Mouse (Mus musculus) kidney, postnatal 0 days (tissue): ENCODE data around the gene Gosr1. TPM values are rescaled to one million over a fixed set of nuclear protein-coding genes. Genes with fewer than 3 reads are reported as not detected.

Experiments used
- ATAC-seq: fragments of 200-750 bp; cut with Nextera tagmentation; replicated peaks from 2 replicates; pipeline ENCODE4 v1.8.0; 2017; ENCODE audit warnings: low read depth, moderate number of reproducible peaks, moderate TSS enrichment, moderate library complexity; ENCODE audit not compliant: low FRiP score
- DNase-seq: peaks from one replicate; pipeline ENCODE4 v3.0.0-alpha.2; 2016; ENCODE audit warnings: low spot score
- H3K27ac ChIP-seq: fragments of 300-500 bp; sonication (generic); 2 replicates; pipeline ENCODE4 v1.5.1; 2014; ENCODE audit warnings: mild to moderate bottlenecking
- H3K27me3 ChIP-seq: fragments of 300-500 bp; sonication (generic); 2 replicates; pipeline ENCODE4 v1.6.1; 2014; ENCODE audit warnings: low read length, mixed read lengths; ENCODE audit not compliant: insufficient read depth
- H3K36me3 ChIP-seq: fragments of 300-500 bp; sonication (generic); 2 replicates; pipeline ENCODE4 v1.6.1; 2014; ENCODE audit warnings: low read length, mixed read lengths; ENCODE audit not compliant: insufficient read depth
- H3K4me1 ChIP-seq: fragments of 300-500 bp; sonication (generic); replicated peaks from 2 replicates; pipeline ENCODE4 v1.6.1; 2014; ENCODE audit warnings: antibody characterized with exemption, low read length, mixed read lengths; ENCODE audit not compliant: insufficient read depth
- H3K4me2 ChIP-seq: fragments of 300-500 bp; sonication (generic); 2 replicates; pipeline ENCODE4 v1.6.1; 2014; ENCODE audit warnings: mild to moderate bottlenecking, low read length, moderate library complexity, mixed read lengths
- H3K4me3 ChIP-seq: fragments of 300-500 bp; sonication (generic); replicated peaks from 2 replicates; pipeline ENCODE4 v1.5.1; 2014; ENCODE audit warnings: low read depth, low read length
- H3K9ac ChIP-seq: fragments of 300-500 bp; sonication (generic); 2 replicates; pipeline ENCODE4 v1.6.1; 2014; ENCODE audit warnings: low read depth, low read length
- H3K9me3 ChIP-seq: fragments of 300-500 bp; sonication (generic); replicated peaks from 2 replicates; pipeline ENCODE4 v1.6.1; 2016; ENCODE audit warnings: low read length, inconsistent platforms, mixed read lengths
- CTCF ChIP-seq: IDR thresholded peaks from 2 replicates; pipeline ENCODE4 v1.5.1; 2016; ENCODE audit warnings: antibody characterized with exemption, low read depth, mild to moderate bottlenecking, moderate library complexity
- WGBS: fragments of 180-500 bp; shearing (Covaris S2); extraction: QIAGEN DNeasy Blood & Tissue Kit; methylation state at CpG from one replicate; pipeline ENCODE4 v1.1.7; 2014; 5-methylcytosine and 5-hydroxymethylcytosine counted together
- polyA plus RNA-seq: library from polyadenylated mRNA; unstranded; fragments of >200 nt; fragmentation: Nextera tagmentation; extraction: Ambion mirVana; gene quantifications from 2 replicates; pipeline ENCODE4 v1.2.1, GENCODE M21; 2015

Gosr1 gene
- polyA plus RNA-seq, 1 experiment from 2014 or later, result 23.9 TPM

DNA sequence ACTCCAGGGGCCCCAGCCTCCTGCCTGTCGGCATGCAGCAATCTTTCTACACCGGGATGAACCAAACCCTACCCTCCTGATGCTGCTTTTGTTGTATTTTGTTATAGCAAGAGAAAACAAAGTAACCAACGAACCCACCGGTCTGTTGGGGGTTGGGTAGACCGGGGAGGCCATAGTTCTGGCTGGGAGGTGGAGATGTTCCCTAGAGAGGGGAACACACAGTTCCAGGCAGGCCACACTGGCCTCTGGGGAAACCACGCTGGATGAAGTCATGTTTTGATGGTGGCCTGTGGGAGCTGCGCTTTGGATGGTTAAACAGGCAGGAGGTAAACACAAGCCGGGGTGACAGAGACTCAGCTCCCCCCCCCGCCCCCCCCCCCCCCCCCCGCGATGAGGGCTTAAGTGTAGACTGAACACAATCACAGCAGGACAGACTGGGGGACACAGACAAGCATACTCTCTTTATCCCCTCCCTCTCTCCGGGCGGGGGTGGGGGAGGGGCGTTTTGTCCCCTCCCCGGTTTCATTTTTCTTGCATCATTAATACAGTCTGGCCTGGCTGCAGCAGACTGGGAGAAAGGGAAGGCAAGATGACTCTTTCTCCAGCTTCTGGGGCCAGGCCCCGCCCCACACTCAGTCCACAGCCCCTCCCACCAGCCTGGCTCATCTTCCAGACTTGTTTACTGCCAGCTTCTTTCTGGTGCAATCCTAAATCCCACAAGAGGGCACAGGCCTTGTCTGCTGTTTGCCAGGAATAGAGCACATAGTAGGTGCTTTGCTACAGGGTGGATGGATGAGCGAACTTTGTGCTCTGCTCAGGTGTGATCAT, 53.5 kb downstream of the Gosr1 start:
- no peak for TF ChIP-seq CTCF
- no peak; the same call in 1 of the 2 replicates for ATAC-seq
- H3K27me3 ChIP-seq, result no peaks in the 10 kb centered on the region

DNA sequence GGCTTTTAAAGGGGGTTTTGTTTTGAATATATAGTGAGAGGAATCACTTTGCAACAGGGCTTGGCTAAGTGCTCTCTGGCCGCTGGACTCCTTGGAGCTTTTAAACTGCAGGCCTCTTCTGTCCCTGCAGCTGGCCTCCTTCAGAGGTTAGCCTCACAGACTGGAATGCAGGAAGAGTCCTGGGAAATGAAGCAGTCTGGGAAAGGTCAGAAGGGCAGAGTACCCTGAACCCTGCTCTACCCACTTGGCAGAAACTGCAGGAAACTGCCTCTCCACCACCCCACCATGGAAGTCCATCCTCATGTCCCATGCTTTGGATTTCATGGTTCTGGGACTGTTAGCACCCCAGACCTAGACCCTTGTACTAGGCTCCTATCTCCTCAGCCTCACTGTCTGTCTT, 54.5 kb downstream of the Gosr1 start:
- Histone ChIP-seq H3K4me2 (no peak overlapping the region), H3K27me3 (no peaks in the 10 kb centered on the region), H3K9me3 (no peaks in the 10 kb centered on the region), H3K9ac (no peak overlapping the region), H3K36me3 (no peaks in the 10 kb centered on the region), H3K27ac (peak overlapping the region; percentile 25; the same call in 1 of the 2 replicates), H3K4me1 (peaks cover 8% of the 10 kb centered on the region; the same call in 1 of the 2 replicates), H3K4me3 (no peak overlapping the region)
- ATAC-seq, result no peak
- no peak for DNase-seq
- WGBS, result 17% methylated on average over 1 of the region's 1 CpGs
- no peak for TF ChIP-seq CTCF

More for the DNA sequence above, 53.5 kb downstream of the Gosr1 start:
- Histone ChIP-seq H3K36me3 (no peaks in the 10 kb centered on the region), H3K4me3 (no peak overlapping the region), H3K27ac (0 out of 2 replicates have a peak overlapping the region, but pooled peaks have one; percentile 25), H3K4me1 (peaks cover 8% of the 10 kb centered on the region; the same call in 1 of the 2 replicates), H3K4me2 (no peak overlapping the region), H3K9me3 (no peaks in the 10 kb centered on the region), H3K9ac (no peak overlapping the region)
- peak; percentile 63 for DNase-seq
- WGBS, result 40% methylated on average over 14 of the region's 17 CpGs

DNA sequence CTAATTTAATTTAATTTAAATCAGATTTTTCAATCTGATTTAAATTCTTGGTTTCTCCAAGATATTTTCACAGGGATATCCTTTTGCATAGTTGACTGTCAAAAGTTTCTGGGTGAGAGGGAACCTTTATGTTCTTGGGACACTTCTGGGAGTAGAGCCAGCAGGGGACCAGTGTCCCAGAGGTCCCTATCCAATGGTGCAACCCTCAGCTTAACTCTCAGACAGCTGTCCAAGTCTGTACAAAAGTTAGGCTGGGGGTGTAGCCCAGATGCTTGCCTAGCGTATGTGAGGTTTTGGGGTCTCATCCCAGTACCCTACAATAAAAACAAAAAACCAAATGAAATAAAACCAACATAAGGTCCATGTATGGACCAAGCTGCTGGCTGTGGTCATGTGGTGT, 55.3 kb downstream of the Gosr1 start:
- ATAC-seq (no peak), DNase-seq (no peak)
- 73% methylated on average over 1 of the region's 1 CpGs for WGBS
- no peak overlapping the region for H3K4me3 ChIP-seq
- H3K4me2 ChIP-seq, result no peak overlapping the region
- no peaks in the 10 kb centered on the region for H3K27me3 ChIP-seq
- TF ChIP-seq CTCF, result no peak
- H3K9me3 ChIP-seq, result no peaks in the 10 kb centered on the region
- no peak overlapping the region for H3K27ac ChIP-seq
- H3K4me1 ChIP-seq, result peaks cover 8% of the 10 kb centered on the region; the same call in 1 of the 2 replicates
- H3K9ac ChIP-seq, result no peak overlapping the region
- no peaks in the 10 kb centered on the region for H3K36me3 ChIP-seq

DNA sequence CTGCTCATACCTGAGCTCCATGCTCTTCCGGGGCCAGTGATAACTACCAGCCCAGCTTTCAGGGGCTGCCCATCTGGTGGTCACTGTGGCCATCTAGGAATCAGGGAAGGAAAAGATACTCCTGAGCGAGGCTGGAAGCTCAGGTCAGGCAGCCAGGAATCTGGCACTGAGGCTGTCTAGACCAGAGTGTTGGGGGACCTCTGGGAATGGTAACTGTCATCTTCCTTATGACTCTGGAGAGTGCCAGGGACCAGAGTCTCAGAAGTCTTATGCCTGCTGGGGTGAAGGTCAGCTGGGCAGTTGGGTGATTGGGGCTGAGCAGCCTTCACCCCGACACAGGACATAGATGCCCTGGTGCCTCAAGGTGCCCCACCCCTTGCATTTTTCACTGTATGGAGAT, 55.7 kb downstream of the Gosr1 start:
- 83% methylated on average over 3 of the region's 3 CpGs for WGBS

DNA sequence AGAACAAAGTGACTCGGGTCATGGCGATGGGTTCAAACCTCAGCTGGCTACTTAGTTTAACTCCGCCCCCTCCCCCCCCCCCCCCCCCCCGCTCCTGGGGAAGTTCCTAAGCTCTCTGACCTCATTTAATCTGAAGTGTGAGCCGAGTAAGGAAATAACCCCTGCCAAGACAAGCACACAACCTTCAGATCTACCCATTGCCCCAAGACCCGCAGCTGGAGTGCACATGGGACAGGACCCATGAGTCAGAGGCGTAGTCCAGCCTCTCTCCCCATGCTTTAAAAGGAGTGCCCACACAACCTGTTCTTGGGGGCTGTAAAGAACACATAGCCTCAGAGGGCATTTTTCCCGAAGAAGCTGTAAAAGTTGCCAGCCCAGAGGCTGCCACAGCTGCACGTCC, 63.8 kb downstream of the Gosr1 start:
- 70% methylated on average over 8 of the region's 9 CpGs for WGBS

More for the DNA sequence above, 55.7 kb downstream of the Gosr1 start:
- DNase-seq (no peak), ATAC-seq (no peak)
- Histone ChIP-seq H3K27ac (no peak overlapping the region), H3K4me3 (no peak overlapping the region), H3K36me3 (no peaks in the 10 kb centered on the region), H3K9ac (no peak overlapping the region), H3K4me2 (no peak overlapping the region), H3K9me3 (no peaks in the 10 kb centered on the region), H3K4me1 (peaks cover 8% of the 10 kb centered on the region; the same call in 1 of the 2 replicates), H3K27me3 (no peaks in the 10 kb centered on the region)
- no peak for TF ChIP-seq CTCF

DNA sequence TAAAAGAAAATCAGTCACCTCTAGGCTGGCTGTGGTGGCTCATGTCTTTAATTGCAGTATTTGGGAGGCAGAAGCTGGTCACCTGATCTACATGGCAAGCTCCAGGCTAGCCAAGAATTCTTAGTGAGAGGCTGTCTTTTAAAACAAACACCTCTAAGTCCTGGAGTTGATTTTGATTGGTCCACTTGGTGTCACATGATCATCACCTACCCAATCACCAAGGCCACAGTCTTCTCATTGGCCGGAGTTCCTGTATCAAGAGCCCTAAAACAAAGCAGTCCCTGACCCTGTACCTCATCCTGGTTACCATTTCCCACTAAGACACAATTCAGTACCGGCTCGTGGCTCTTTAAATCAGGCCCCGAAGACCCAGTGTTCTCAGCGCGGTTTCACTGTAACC, 67.6 kb downstream of the Gosr1 start:
- no peak for ATAC-seq

More for the DNA sequence above, 63.8 kb downstream of the Gosr1 start:
- Histone ChIP-seq H3K4me2 (no peak overlapping the region), H3K9me3 (no peaks in the 10 kb centered on the region), H3K4me1 (no peaks in the 10 kb centered on the region), H3K36me3 (no peaks in the 10 kb centered on the region), H3K9ac (no peak overlapping the region), H3K4me3 (no peak overlapping the region), H3K27ac (no peak overlapping the region), H3K27me3 (no peaks in the 10 kb centered on the region)
- no peak for ATAC-seq
- DNase-seq, result no peak
- TF ChIP-seq CTCF, result no peak

More for the DNA sequence above, 67.6 kb downstream of the Gosr1 start:
- Histone ChIP-seq H3K9ac (no peak overlapping the region), H3K27ac (no peak overlapping the region), H3K4me2 (no peak overlapping the region), H3K27me3 (no peaks in the 10 kb centered on the region), H3K4me3 (no peak overlapping the region), H3K4me1 (no peaks in the 10 kb centered on the region), H3K36me3 (no peaks in the 10 kb centered on the region), H3K9me3 (no peaks in the 10 kb centered on the region)
- 74% methylated on average over 6 of the region's 6 CpGs for WGBS
- DNase-seq, result no peak
- TF ChIP-seq CTCF, result no peak
